Mouse (Mus musculus) ovary, postnatal 10 days (tissue): ENCODE data around the gene Slfn9.
"Not testable (repeated sequence)": the region's sequence is repeated elsewhere in the genome, so short reads cannot be mapped to it uniquely, and the experiment has no call there.

ENCODE experiments used
- DNase-seq: peaks from one replicate; pipeline ENCODE4 v3.0.0; 2022; ENCODE audit warnings: low spot score

The Slfn9 gene

GRCm38 (mm10) chr11:82956925-82957324 lies 34.7 kb downstream of the Slfn9 start:
- no peak for DNase-seq

GRCm38 (mm10) chr11:82954631-82955030 lies 37.0 kb downstream of the Slfn9 start:
- DNase-seq: no peak

- no peak for DNase-seq
These were observed 38.8 kb downstream of the Slfn9 start for GRCm38 (mm10) chr11:82952612-82953542.

GRCm38 (mm10) chr11:82951865-82952611 lies 39.6 kb downstream of the Slfn9 start:
- no peak for DNase-seq

GRCm38 (mm10) chr11:82950736-82951481 lies 40.7 kb downstream of the Slfn9 start, which contains the start of gene Slfn5:
Slfn5 (plus strand) TSS chr11:82951349.
- no peak for DNase-seq

GRCm38 (mm10) chr11:82949036-82949435 lies 42.6 kb downstream of the Slfn9 start:
- DNase-seq: no peak

GRCm38 (mm10) chr11:82947457-82947856 lies 44.2 kb downstream of the Slfn9 start:
- no peak for DNase-seq

GRCm38 (mm10) chr11:82945636-82946035 lies 46.0 kb downstream of the Slfn9 start:
- no peak for DNase-seq

GRCm38 (mm10) chr11:82943336-82943735 lies 48.3 kb downstream of the Slfn9 start:
- DNase-seq: no peak

- DNase-seq: no peak
These were observed 58.4 kb downstream of the Slfn9 start for GRCm38 (mm10) chr11:82933186-82933585.

- not testable (repeated sequence) for DNase-seq
These were observed 59.8 kb downstream of the Slfn9 start for GRCm38 (mm10) chr11:82931671-82932450.

- not testable (repeated sequence) for DNase-seq
These were observed 60.5 kb downstream of the Slfn9 start for GRCm38 (mm10) chr11:82931161-82931560.

- not testable (repeated sequence) for DNase-seq
These were observed 61.2 kb downstream of the Slfn9 start for GRCm38 (mm10) chr11:82930391-82930955.

GRCm38 (mm10) chr11:82929633-82929950 lies 62.0 kb downstream of the Slfn9 start:
- DNase-seq: no peak

- no peak for DNase-seq
These were observed 62.6 kb downstream of the Slfn9 start for GRCm38 (mm10) chr11:82928897-82929632.
